Mouse (Mus musculus) kidney, embryonic 14.5 days (tissue): ENCODE results near the gene Fstl1. TPM values are rescaled to one million over a fixed set of nuclear protein-coding genes. Genes with fewer than 3 reads are reported as not detected.

ENCODE experiments used
- ATAC-seq: fragments of 200-750 bp; cut with Nextera tagmentation; 2 replicates; pipeline ENCODE4 v1.8.0; 2017; ENCODE audit warnings: moderate number of reproducible peaks, mild to moderate bottlenecking, moderate TSS enrichment, moderate library complexity; ENCODE audit not compliant: low FRiP score, low TSS enrichment
- H3K27ac ChIP-seq: fragments of 300-500 bp; sonication (generic); 2 replicates; pipeline ENCODE4 v1.5.1; 2014; ENCODE audit warnings: low read depth, mild to moderate bottlenecking, low read length, moderate library complexity, mixed read lengths
- H3K27me3 ChIP-seq: fragments of 300-500 bp; sonication (generic); 2 replicates; pipeline ENCODE4 v1.6.1; 2014; ENCODE audit warnings: mild to moderate bottlenecking, low read length; ENCODE audit not compliant: control insufficient read depth, insufficient read depth
- H3K36me3 ChIP-seq: fragments of 300-500 bp; sonication (generic); 2 replicates; pipeline ENCODE4 v1.6.1; 2014; ENCODE audit warnings: low read length, mixed read lengths; ENCODE audit not compliant: control insufficient read depth, insufficient read depth
- H3K4me1 ChIP-seq: fragments of 300-500 bp; sonication (generic); 2 replicates; pipeline ENCODE4 v1.6.1; 2014; ENCODE audit warnings: low read length, mixed read lengths; ENCODE audit not compliant: control insufficient read depth, insufficient read depth
- H3K4me2 ChIP-seq: fragments of 300-500 bp; sonication (generic); replicated peaks from 2 replicates; pipeline ENCODE4 v1.6.1; 2014; ENCODE audit warnings: low read depth, mild to moderate bottlenecking, low read length
- H3K4me3 ChIP-seq: fragments of 300-500 bp; sonication (generic); 2 replicates; pipeline ENCODE4 v1.5.1; 2014; ENCODE audit warnings: mild to moderate bottlenecking, low read length
- H3K9ac ChIP-seq: fragments of 300-500 bp; sonication (generic); 2 replicates; pipeline ENCODE4 v1.6.1; 2014; ENCODE audit warnings: low read depth, mild to moderate bottlenecking, low read length, moderate library complexity
- H3K9me3 ChIP-seq: fragments of 300-500 bp; sonication (generic); 2 replicates; pipeline ENCODE4 v1.6.1; 2016; ENCODE audit warnings: low read length; ENCODE audit not compliant: control insufficient read depth
- WGBS: fragments of 180-500 bp; shearing (Covaris S2); extraction: QIAGEN DNeasy Blood & Tissue Kit; methylation state at CpG from one replicate; pipeline ENCODE4 v1.1.7; 2014; 5-methylcytosine and 5-hydroxymethylcytosine counted together
- polyA plus RNA-seq: library from polyadenylated mRNA; unstranded; fragments of >200 nt; fragmentation: Nextera tagmentation; extraction: Ambion mirVana; gene quantifications from 2 replicates; pipeline ENCODE4 v1.2.1, GENCODE M21; 2014

Gene Fstl1
- polyA plus RNA-seq = 522 and 589 TPM in 2 replicates

- Histone ChIP-seq H3K36me3 (peaks cover 8% of the 10 kb centered on the region; the same call in 1 of the 2 replicates), H3K4me3 (peak within 1 kb of the TSS; percentile 81), H3K9ac (peak within 1 kb of the TSS; percentile 91), H3K4me2 (peak within 1 kb of the TSS; percentile 60), H3K4me1 (peaks cover 24% of the 10 kb centered on the region), H3K27ac (peak within 1 kb of the TSS; percentile 90), H3K27me3 (no peaks in the 10 kb centered on the region), H3K9me3 (no peaks in the 10 kb centered on the region)
- ATAC-seq = peak; percentile 85
- under 1% methylated on average over 50 of the region's 52 CpGs for WGBS
These were observed at the start of gene Fstl1 for GRCm38 (mm10) chr16:37776860-37777651. Gene Fstl1 (plus strand): TSS chr16:37776873.

GRCm38 (mm10) chr16:37728674-37729073, 48.0 kb upstream of the Fstl1 start:
- Histone ChIP-seq H3K36me3 (no peaks in the 10 kb centered on the region), H3K9ac (no peak overlapping the region), H3K9me3 (no peaks in the 10 kb centered on the region), H3K27me3 (no peaks in the 10 kb centered on the region), H3K4me1 (no peaks in the 10 kb centered on the region), H3K27ac (no peak overlapping the region), H3K4me3 (no peak overlapping the region), H3K4me2 (no peak overlapping the region)
- ATAC-seq = no peak
- 77% methylated on average over 1 of the region's 1 CpGs for WGBS

DNA sequence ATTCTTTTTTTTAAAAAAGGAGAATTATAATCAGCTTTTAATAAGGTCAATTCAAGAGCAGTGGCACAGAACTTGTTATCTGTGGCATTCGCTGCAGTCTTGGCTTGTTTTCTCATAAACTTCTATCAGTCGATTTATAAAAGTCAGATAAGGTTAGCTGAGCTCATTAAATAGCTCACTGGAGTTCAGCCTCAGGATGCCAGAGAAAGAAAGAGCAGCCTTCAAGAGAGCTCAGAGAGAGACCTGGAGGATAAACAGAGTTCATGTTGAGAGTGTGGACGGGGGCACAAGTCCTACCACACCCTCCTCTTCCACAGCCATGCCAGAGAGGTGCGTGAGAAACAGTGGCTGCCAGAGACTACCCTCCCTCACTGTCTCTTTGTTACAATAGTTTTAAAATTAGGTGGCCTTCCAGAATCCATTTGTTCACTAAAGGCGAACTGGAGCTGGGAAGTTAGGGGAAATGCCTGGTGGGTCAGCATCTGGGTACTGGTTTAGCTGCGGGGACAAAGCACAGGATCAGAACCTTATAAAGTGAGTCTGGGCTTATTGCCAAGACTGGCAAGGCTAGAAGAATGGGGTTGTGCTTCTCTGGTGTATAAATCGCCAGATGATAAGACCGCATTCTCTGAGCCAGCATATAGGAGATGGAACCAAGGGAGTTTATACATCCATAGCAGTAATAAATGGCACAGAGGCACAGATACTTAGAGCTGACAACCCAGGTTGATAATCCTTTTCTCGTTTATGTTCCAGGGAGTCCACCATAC, 47.1 kb upstream of the Fstl1 start:
- no peaks in the 10 kb centered on the region for H3K9me3 ChIP-seq

DNA sequence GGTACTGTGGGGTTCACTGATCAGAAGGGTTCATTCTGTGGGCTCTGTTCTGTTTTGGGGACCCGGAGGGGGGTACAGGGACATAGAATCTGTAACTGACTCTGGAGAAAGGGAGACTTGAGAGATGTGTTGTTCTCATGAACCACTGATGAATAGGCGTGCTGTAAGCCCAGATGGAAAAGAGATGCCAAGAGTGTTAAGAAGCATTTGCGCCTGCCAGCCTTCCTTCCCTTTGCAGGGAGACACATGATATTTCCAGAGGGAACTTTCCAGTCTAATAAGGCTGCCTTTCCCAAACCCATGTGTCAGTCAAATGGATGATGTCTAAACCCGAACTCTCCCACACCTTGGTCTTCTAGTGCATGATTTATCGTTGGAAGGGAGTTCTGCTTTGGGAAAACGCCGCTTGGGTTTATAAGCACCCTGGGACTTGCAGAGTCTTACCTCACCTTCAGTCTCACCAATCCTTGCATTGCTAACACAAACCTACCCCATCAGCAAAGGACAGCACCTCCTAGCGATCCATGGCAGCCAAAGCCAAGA, 46.3 kb upstream of the Fstl1 start:
- H3K36me3 ChIP-seq = no peaks in the 10 kb centered on the region
- H3K27me3 ChIP-seq = no peaks in the 10 kb centered on the region
- H3K4me3 ChIP-seq = no peak overlapping the region
- H3K4me2 ChIP-seq = no peak overlapping the region
- WGBS = 78% methylated on average over 8 of the region's 8 CpGs
- no peak overlapping the region for H3K27ac ChIP-seq
- no peaks in the 10 kb centered on the region for H3K9me3 ChIP-seq
- no peaks in the 10 kb centered on the region for H3K4me1 ChIP-seq
- no peak for ATAC-seq
- H3K9ac ChIP-seq = no peak overlapping the region

More for the DNA sequence above, 47.1 kb upstream of the Fstl1 start:
- no peak overlapping the region for H3K9ac ChIP-seq
- H3K4me2 ChIP-seq = no peak overlapping the region
- H3K4me1 ChIP-seq = no peaks in the 10 kb centered on the region
- no peaks in the 10 kb centered on the region for H3K36me3 ChIP-seq
- WGBS = 69% methylated on average over 9 of the region's 9 CpGs
- no peaks in the 10 kb centered on the region for H3K27me3 ChIP-seq
- no peak for ATAC-seq
- H3K27ac ChIP-seq = no peak overlapping the region
- no peak overlapping the region for H3K4me3 ChIP-seq

GRCm38 (mm10) chr16:37731431-37731830, 45.2 kb upstream of the Fstl1 start:
- ATAC-seq = no peak
- WGBS = 67% methylated on average over 4 of the region's 4 CpGs
- no peaks in the 10 kb centered on the region for H3K4me1 ChIP-seq

DNA sequence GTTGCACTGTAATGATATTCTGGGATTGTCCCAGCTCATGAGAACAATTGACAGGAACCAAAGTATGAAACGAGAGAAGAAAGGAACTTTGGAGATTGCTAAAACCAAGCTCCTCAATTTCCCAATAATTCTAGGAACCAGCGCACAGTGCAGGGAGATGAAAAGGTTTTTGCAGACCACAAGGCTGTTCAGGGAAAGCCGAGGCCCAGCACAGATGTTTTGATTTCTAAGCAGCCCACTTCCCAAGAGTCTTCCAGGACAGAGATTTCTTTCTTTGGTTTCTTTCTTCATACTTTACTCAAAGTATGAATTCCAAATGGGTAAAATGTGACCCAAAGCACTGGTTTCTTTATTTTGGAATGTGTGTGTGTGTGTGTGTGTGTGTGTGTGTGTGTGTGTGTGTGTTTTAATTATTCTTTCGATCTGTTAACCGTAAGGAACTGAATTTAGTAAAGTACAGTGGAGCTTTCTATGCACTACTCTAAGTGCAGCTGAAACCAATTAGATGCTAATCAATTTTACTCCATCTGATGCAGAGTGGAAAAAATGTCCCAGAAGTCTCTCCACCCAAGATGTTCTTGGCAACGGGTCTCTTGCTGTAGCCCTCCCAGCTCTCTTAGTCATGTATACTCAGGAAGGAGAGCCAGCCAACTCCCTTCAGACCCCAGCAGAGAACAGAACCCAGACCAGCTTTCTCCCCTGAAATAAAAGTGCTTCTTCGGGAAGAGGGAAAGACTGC, 44.5 kb upstream of the Fstl1 start:
- Histone ChIP-seq H3K9ac (no peak overlapping the region), H3K4me3 (no peak overlapping the region), H3K27ac (peak overlapping the region; percentile 5; the same call in 1 of the 2 replicates), H3K36me3 (no peaks in the 10 kb centered on the region), H3K4me1 (no peaks in the 10 kb centered on the region), H3K27me3 (no peaks in the 10 kb centered on the region), H3K4me2 (no peak overlapping the region), H3K9me3 (no peaks in the 10 kb centered on the region)
- no peak; the same call in 1 of the 2 replicates for ATAC-seq
- 59% methylated on average over 7 of the region's 7 CpGs for WGBS

More at GRCm38 (mm10) chr16:37731431-37731830, 45.2 kb upstream of the Fstl1 start:
- Histone ChIP-seq H3K36me3 (no peaks in the 10 kb centered on the region), H3K4me2 (no peak overlapping the region), H3K27ac (no peak overlapping the region), H3K27me3 (no peaks in the 10 kb centered on the region), H3K9ac (no peak overlapping the region), H3K9me3 (no peaks in the 10 kb centered on the region), H3K4me3 (no peak overlapping the region)

DNA sequence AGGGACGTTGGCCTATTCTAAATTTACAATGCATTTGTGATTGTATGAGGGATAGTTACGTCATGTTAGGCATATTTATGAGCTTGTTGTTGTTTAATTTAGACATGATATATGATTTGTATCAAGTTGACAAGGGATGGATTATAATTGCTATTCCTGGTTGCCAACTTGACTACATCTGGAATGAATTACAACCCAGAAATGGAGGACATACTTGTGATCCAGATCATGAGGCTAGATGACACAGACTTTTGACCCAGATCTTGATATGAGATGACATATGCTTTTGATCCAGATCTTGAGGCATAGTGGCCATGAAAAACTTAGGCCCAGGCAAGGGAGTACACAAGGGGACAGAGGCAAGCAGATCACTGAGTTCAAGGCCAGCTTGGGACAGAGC, 36.6 kb upstream of the Fstl1 start:
- 84% methylated on average over 2 of the region's 2 CpGs for WGBS

DNA sequence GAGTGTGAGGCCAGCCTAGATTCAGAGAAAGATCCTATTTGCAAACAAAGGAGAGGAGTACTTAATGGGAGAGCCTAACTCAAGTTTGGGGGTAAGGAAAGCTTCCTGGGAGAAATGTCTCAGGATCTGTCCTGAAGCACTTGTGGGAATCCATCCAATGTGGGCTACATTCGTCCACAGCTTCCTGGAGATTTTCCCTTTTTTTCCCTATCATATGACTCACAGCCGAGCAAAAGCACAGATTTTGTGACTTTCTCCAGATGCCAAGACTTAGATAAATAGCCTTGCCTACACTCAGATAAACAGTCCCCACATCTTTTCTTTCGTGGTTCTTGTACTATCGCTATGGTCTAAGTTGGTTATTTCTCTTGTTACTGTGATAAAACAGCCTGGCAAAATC, 34.4 kb upstream of the Fstl1 start:
- Histone ChIP-seq H3K4me3 (no peak overlapping the region), H3K9ac (no peak overlapping the region), H3K36me3 (no peaks in the 10 kb centered on the region), H3K27me3 (no peaks in the 10 kb centered on the region), H3K9me3 (no peaks in the 10 kb centered on the region), H3K27ac (no peak overlapping the region), H3K4me2 (no peak overlapping the region), H3K4me1 (no peaks in the 10 kb centered on the region)
- ATAC-seq = no peak
- 69% methylated on average over 4 of the region's 4 CpGs for WGBS

More for the DNA sequence above, 36.6 kb upstream of the Fstl1 start:
- Histone ChIP-seq H3K9ac (no peak overlapping the region), H3K27ac (no peak overlapping the region), H3K27me3 (no peaks in the 10 kb centered on the region), H3K4me3 (no peak overlapping the region), H3K9me3 (no peaks in the 10 kb centered on the region), H3K4me1 (no peaks in the 10 kb centered on the region), H3K4me2 (no peak overlapping the region), H3K36me3 (no peaks in the 10 kb centered on the region)
- no peak for ATAC-seq
